Mouse (Mus musculus) forebrain, embryonic 16.5 days (tissue): Measurements from ENCODE around the gene Arl2bp. TPM values are rescaled to one million over a fixed set of nuclear protein-coding genes. Genes with fewer than 3 reads are reported as not detected.

Experiments used
- ATAC-seq: fragments of 200-750 bp; cut with Nextera tagmentation; 2 replicates; pipeline ENCODE4 v1.8.0; 2017; ENCODE audit warnings: mild to moderate bottlenecking, moderate library complexity
- H3K27ac ChIP-seq: fragments of 300-500 bp; sonication (generic); 2 replicates; pipeline ENCODE4 v1.5.1; 2014; ENCODE audit warnings: low read length, control low read depth
- H3K27me3 ChIP-seq: fragments of 300-500 bp; sonication (generic); replicated peaks from 2 replicates; pipeline ENCODE4 v1.6.1; 2014; ENCODE audit warnings: low read length; ENCODE audit not compliant: control insufficient read depth, insufficient read depth
- H3K36me3 ChIP-seq: fragments of 300-500 bp; sonication (generic); 2 replicates; pipeline ENCODE4 v1.6.1; 2014; ENCODE audit not compliant: control insufficient read depth, insufficient read depth
- H3K4me1 ChIP-seq: fragments of 300-500 bp; sonication (generic); replicated peaks from 2 replicates; pipeline ENCODE4 v1.6.1; 2014; ENCODE audit warnings: low read length; ENCODE audit not compliant: control insufficient read depth, insufficient read depth
- H3K4me2 ChIP-seq: fragments of 300-500 bp; sonication (generic); 2 replicates; pipeline ENCODE4 v1.6.1; 2014; ENCODE audit warnings: mild to moderate bottlenecking, low read length, control low read depth
- H3K4me3 ChIP-seq: fragments of 300-500 bp; sonication (generic); replicated peaks from 2 replicates; pipeline ENCODE4 v1.5.1; 2014; ENCODE audit warnings: mild to moderate bottlenecking, low read length, control low read depth
- H3K9ac ChIP-seq: fragments of 300-500 bp; sonication (generic); replicated peaks from 2 replicates; pipeline ENCODE4 v1.6.1; 2014; ENCODE audit warnings: low read depth, low read length, control low read depth
- H3K9me3 ChIP-seq: fragments of 300-500 bp; sonication (generic); 2 replicates; pipeline ENCODE4 v1.6.1; 2016; ENCODE audit warnings: low read length; ENCODE audit not compliant: control insufficient read depth
- WGBS: fragments of 180-500 bp; shearing (Covaris S2); extraction: QIAGEN DNeasy Blood & Tissue Kit; methylation state at CpG from one replicate; pipeline ENCODE4 v1.1.7; 2014; 5-methylcytosine and 5-hydroxymethylcytosine counted together
- polyA plus RNA-seq: library from polyadenylated mRNA; unstranded; fragments of >200 nt; fragmentation: Nextera tagmentation; extraction: Ambion mirVana; gene quantifications from 2 replicates; pipeline ENCODE4 v1.2.1, GENCODE M21; 2015

Gene Arl2bp
- 180 TPM in 2 replicates for polyA plus RNA-seq

GRCm38 (mm10) chr8:94666456-94667308, at the start of gene Arl2bp:
Arl2bp (plus strand) TSS chr8:94666600.
- H3K27ac ChIP-seq = peak within 1 kb of the TSS; percentile 90
- H3K36me3 ChIP-seq = peaks cover 10% of the 10 kb centered on the region; the same call in 1 of the 2 replicates
- peaks cover 15% of the 10 kb centered on the region for H3K4me1 ChIP-seq
- ATAC-seq = peak; percentile 99
- H3K9ac ChIP-seq = peak within 1 kb of the TSS; percentile 99
- peak within 1 kb of the TSS; percentile 97 for H3K4me3 ChIP-seq
- H3K4me2 ChIP-seq = peak within 1 kb of the TSS; percentile 84
- no peaks in the 10 kb centered on the region for H3K9me3 ChIP-seq
- whole genome bisulfite sequencing = under 1% methylated on average over 74 of the region's 74 CpGs
- no peaks in the 10 kb centered on the region for H3K27me3 ChIP-seq

GRCm38 (mm10) chr8:94624885-94625284, 41.5 kb upstream of the Arl2bp start:
- Histone ChIP-seq H3K4me2 (no peak overlapping the region), H3K36me3 (peaks cover 11% of the 10 kb centered on the region), H3K27ac (no peak overlapping the region), H3K9me3 (no peaks in the 10 kb centered on the region), H3K9ac (no peak overlapping the region), H3K4me1 (no peaks in the 10 kb centered on the region), H3K4me3 (no peak overlapping the region), H3K27me3 (no peaks in the 10 kb centered on the region)
- WGBS = 94% methylated on average over 1 of the region's 1 CpGs
- ATAC-seq = no peak

GRCm38 (mm10) chr8:94633564-94634194, 32.7 kb upstream of the Arl2bp start:
- no peaks in the 10 kb centered on the region for H3K27me3 ChIP-seq

GRCm38 (mm10) chr8:94634211-94634610, 32.2 kb upstream of the Arl2bp start:
- no peak for ATAC-seq
- no peaks in the 10 kb centered on the region for H3K4me1 ChIP-seq
- peaks cover 27% of the 10 kb centered on the region for H3K36me3 ChIP-seq
- H3K4me3 ChIP-seq = no peak overlapping the region
- H3K27ac ChIP-seq = no peak overlapping the region
- H3K27me3 ChIP-seq = no peaks in the 10 kb centered on the region
- no peaks in the 10 kb centered on the region for H3K9me3 ChIP-seq
- H3K9ac ChIP-seq = no peak overlapping the region
- H3K4me2 ChIP-seq = no peak overlapping the region

More at GRCm38 (mm10) chr8:94633564-94634194, 32.7 kb upstream of the Arl2bp start:
- Histone ChIP-seq H3K27ac (no peak overlapping the region), H3K4me1 (no peaks in the 10 kb centered on the region), H3K9me3 (no peaks in the 10 kb centered on the region), H3K36me3 (peaks cover 27% of the 10 kb centered on the region), H3K4me2 (no peak overlapping the region), H3K4me3 (no peak overlapping the region), H3K9ac (no peak overlapping the region)
- 88% methylated on average over 2 of the region's 2 CpGs for WGBS
- ATAC-seq = no peak

- Histone ChIP-seq H3K4me2 (no peak overlapping the region), H3K36me3 (peaks cover 24% of the 10 kb centered on the region), H3K27ac (no peak overlapping the region), H3K4me3 (no peak overlapping the region), H3K4me1 (no peaks in the 10 kb centered on the region), H3K9ac (no peak overlapping the region), H3K9me3 (no peaks in the 10 kb centered on the region), H3K27me3 (no peaks in the 10 kb centered on the region)
- ATAC-seq = no peak
- WGBS = 98% methylated on average over 2 of the region's 2 CpGs
Measured at GRCm38 (mm10) chr8:94641183-94641582, 25.2 kb upstream of the Arl2bp start.

GRCm38 (mm10) chr8:94641938-94642337, 24.5 kb upstream of the Arl2bp start:
- WGBS = 93% methylated on average over 3 of the region's 3 CpGs

DNA sequence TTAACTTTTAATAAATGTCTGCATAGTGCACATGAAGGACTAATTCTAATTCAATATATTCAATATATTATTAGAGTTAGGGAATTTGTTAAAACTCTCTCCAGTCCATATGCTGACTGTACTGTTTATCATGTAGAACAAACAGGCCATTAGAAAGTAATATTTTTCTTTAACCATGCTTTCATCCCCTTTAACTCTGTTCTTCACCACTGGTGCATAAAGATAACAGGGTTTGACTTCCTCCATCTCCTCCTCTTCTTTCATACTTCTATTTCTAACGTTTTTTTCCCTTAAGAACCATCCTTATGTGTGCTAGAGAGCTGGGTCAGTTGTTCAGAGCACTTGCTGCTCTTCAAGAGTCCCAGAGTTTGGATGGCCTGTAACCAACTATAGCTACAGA, 21.2 kb upstream of the Arl2bp start:
- H3K9ac ChIP-seq = no peak overlapping the region
- no peaks in the 10 kb centered on the region for H3K9me3 ChIP-seq
- H3K36me3 ChIP-seq = peaks cover 20% of the 10 kb centered on the region
- WGBS = 61% methylated on average over 1 of the region's 1 CpGs
- H3K4me2 ChIP-seq = no peak overlapping the region
- H3K27me3 ChIP-seq = no peaks in the 10 kb centered on the region
- no peaks in the 10 kb centered on the region for H3K4me1 ChIP-seq
- ATAC-seq = no peak
- no peak overlapping the region for H3K27ac ChIP-seq
- no peak overlapping the region for H3K4me3 ChIP-seq

More at GRCm38 (mm10) chr8:94641938-94642337, 24.5 kb upstream of the Arl2bp start:
- ATAC-seq = no peak
- no peak overlapping the region for H3K27ac ChIP-seq
- H3K9ac ChIP-seq = no peak overlapping the region
- no peaks in the 10 kb centered on the region for H3K4me1 ChIP-seq
- H3K9me3 ChIP-seq = no peaks in the 10 kb centered on the region
- H3K36me3 ChIP-seq = peaks cover 23% of the 10 kb centered on the region
- H3K27me3 ChIP-seq = no peaks in the 10 kb centered on the region
- H3K4me3 ChIP-seq = no peak overlapping the region
- no peak overlapping the region for H3K4me2 ChIP-seq

DNA sequence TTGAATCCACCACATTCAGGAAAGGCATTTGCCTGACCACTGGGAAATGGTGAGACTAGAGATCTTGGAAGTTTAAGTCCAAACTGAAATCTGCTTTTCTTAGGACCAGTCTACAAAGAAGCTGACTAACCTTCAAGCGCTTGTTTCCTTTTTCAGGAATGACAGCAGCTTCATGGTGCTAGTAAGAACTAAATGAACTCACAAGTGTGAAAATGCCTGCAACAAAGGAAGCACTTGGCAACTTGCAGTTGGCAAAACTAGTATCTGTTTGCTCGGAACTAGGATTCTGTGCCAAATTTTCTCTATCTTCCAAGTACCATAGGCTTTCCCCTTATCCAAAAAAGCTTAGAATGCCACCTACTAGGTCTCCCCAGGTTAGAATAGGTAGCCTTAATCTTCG, 20.2 kb upstream of the Arl2bp start:
- no peaks in the 10 kb centered on the region for H3K9me3 ChIP-seq
- H3K4me1 ChIP-seq = no peaks in the 10 kb centered on the region
- peaks cover 13% of the 10 kb centered on the region for H3K36me3 ChIP-seq
- H3K4me2 ChIP-seq = no peak overlapping the region
- H3K27ac ChIP-seq = no peak overlapping the region
- WGBS = 88% methylated on average over 3 of the region's 3 CpGs
- H3K4me3 ChIP-seq = no peak overlapping the region
- no peaks in the 10 kb centered on the region for H3K27me3 ChIP-seq
- no peak for ATAC-seq
- no peak overlapping the region for H3K9ac ChIP-seq

DNA sequence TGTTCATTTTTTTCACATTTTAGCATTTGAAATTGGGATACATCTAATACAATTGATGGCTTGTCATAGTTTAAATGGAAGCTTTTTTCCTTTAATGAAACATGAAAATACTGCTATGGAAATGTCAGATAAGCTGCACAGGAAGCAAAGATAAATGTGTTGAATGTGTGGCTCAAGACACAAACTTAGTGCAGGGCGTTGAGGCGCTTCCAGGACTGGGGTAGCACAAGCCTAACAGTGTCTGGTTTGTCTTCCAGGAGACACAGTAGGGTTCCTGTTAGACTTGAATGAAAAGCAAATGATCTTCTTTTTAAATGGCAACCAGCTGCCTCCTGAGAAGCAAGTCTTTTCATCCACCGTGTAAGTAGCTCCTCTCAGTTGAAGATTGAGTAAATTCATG, 16.9 kb upstream of the Arl2bp start:
- Histone ChIP-seq H3K4me3 (no peak overlapping the region), H3K4me1 (no peaks in the 10 kb centered on the region), H3K27ac (no peak overlapping the region), H3K9ac (no peak overlapping the region), H3K27me3 (no peaks in the 10 kb centered on the region), H3K4me2 (no peak overlapping the region), H3K36me3 (peaks cover 9% of the 10 kb centered on the region), H3K9me3 (no peaks in the 10 kb centered on the region)
- ATAC-seq = no peak
- WGBS = 24% methylated on average over 3 of the region's 3 CpGs
